8 mouse cellular contexts compared by ENCODE assay signal in genomic region chr9:65629025-65629766, GRCm38 (mm10). TPM values are rescaled to one million over a fixed set of nuclear protein-coding genes. Genes with fewer than 3 reads are reported as not detected.
DNase-seq lines count a peak whose midpoint lies in the region; ATAC-seq lines count a peak whose summit lies in the region.

Rbpms2 (plus strand) TSS chr9:65629648.

- peak within 1 kb of the TSS; percentile 100 for H3K4me2 ChIP-seq in forebrain, embryonic 16.5 days (ENCODE audit: low read length)
- peak within 1 kb of the TSS; percentile 86 for H3K4me2 ChIP-seq in liver, embryonic 12.5 days
- peak within 1 kb of the TSS; percentile 84 for H3K4me2 ChIP-seq in neural tube, embryonic 11.5 days (ENCODE audit: low read depth)

- H3K9ac ChIP-seq in forebrain, embryonic 16.5 days (replicated peaks; ENCODE audit: low read depth, low read length), result peak within 1 kb of the TSS; percentile 57
- peak within 1 kb of the TSS; percentile 67 for H3K9ac ChIP-seq in liver, embryonic 12.5 days
- peak within 1 kb of the TSS; percentile 63 for H3K9ac ChIP-seq in neural tube, embryonic 11.5 days (ENCODE audit: low read length)

- H3K4me3 ChIP-seq in forebrain, embryonic 16.5 days (replicated peaks; ENCODE audit: low read length), result peak within 1 kb of the TSS; percentile 72
- H3K4me3 ChIP-seq in liver, embryonic 12.5 days, result peak within 1 kb of the TSS; percentile 64
- H3K4me3 ChIP-seq in neural tube, embryonic 11.5 days (ENCODE audit: low read depth, low read length), result peak within 1 kb of the TSS; percentile 53

- H3K9me3 ChIP-seq in forebrain, embryonic 16.5 days (ENCODE audit: control insufficient read depth, low read length), result no peaks in the 10 kb centered on the region
- no peaks in the 10 kb centered on the region for H3K9me3 ChIP-seq in liver, embryonic 12.5 days (replicated peaks)
- H3K9me3 ChIP-seq in neural tube, embryonic 11.5 days (ENCODE audit: control insufficient read depth, low read length), result no peaks in the 10 kb centered on the region

- peaks cover 22% of the 10 kb centered on the region for H3K4me1 ChIP-seq in forebrain, embryonic 16.5 days (replicated peaks; ENCODE audit: control insufficient read depth, insufficient read depth, low read length)
- H3K4me1 ChIP-seq in liver, embryonic 12.5 days, result peaks cover 29% of the 10 kb centered on the region
- H3K4me1 ChIP-seq in neural tube, embryonic 11.5 days (ENCODE audit: control insufficient read depth, insufficient read depth, low read length), result peaks cover 13% of the 10 kb centered on the region

- DNase-seq in adrenal gland, adult 18-20 months (ENCODE audit: low spot score in 2 of 2), result peak in 1 of 2 experiments; percentile 38
- peak; percentile 42 for DNase-seq in induced T-regulatory cell, adult 2 months (ENCODE audit: low read depth)
- DNase-seq in neural tube, embryonic 11.5 days (ENCODE audit: low spot score), result peak; percentile 46
- no peak for DNase-seq in layer of hippocampus, adult 18-20 months (ENCODE audit: low spot score in 2 of 2)

- H3K27ac ChIP-seq in forebrain, embryonic 16.5 days (ENCODE audit: low read length), result no peak within 1 kb of the TSS
- peak within 1 kb of the TSS; percentile 60; the same call in 1 of the 2 replicates for H3K27ac ChIP-seq in liver, embryonic 12.5 days
- no peak within 1 kb of the TSS for H3K27ac ChIP-seq in neural tube, embryonic 11.5 days (ENCODE audit: low read depth, low read length)

- H3K27me3 ChIP-seq in forebrain, embryonic 16.5 days (replicated peaks; ENCODE audit: control insufficient read depth, insufficient read depth, low read length), result peaks cover 25% of the 10 kb centered on the region
- peaks cover 84% of the 10 kb centered on the region for H3K27me3 ChIP-seq in liver, embryonic 12.5 days (replicated peaks)
- peaks cover 21% of the 10 kb centered on the region for H3K27me3 ChIP-seq in neural tube, embryonic 11.5 days (ENCODE audit: control insufficient read depth, insufficient read depth, low read length)

- 2% methylated on average over 38 of the region's 40 CpGs for WGBS in forebrain, embryonic 16.5 days
- 2% methylated on average over 39 of the region's 40 CpGs for WGBS in liver, embryonic 12.5 days (ENCODE audit: insufficient replicate concordance)
- WGBS in neural tube, embryonic 11.5 days, result 1% methylated on average over 36 of the region's 40 CpGs

- peak; percentile 46 for ATAC-seq in CD4-positive, CD25-positive, alpha-beta regulatory T cell, adult 4 months
- no peak for ATAC-seq in forebrain, embryonic 16.5 days
- ATAC-seq in liver, embryonic 12.5 days, result no peak
- ATAC-seq in neural tube, embryonic 11.5 days (ENCODE audit: insufficient read depth, low FRiP score, low TSS enrichment), result no peak
- no peak for ATAC-seq in cerebellum, adult (ENCODE audit: insufficient number of reproducible peaks, low FRiP score, low TSS enrichment)

- H3K36me3 ChIP-seq in forebrain, embryonic 16.5 days (ENCODE audit: control insufficient read depth, insufficient read depth), result no peaks in the 10 kb centered on the region
- H3K36me3 ChIP-seq in liver, embryonic 12.5 days, result no peaks in the 10 kb centered on the region
- H3K36me3 ChIP-seq in neural tube, embryonic 11.5 days (ENCODE audit: control insufficient read depth, insufficient read depth, low read length), result no peaks in the 10 kb centered on the region

RNA-seq across cellular contexts. Expression of gene Rbpms2, which starts in this region (rescaled TPM):
- polyA plus RNA-seq in CD4-positive, CD25-positive, alpha-beta regulatory T cell, adult 4 months (2017; shearing (Covaris generic)), result 1 to 10 TPM in 1 of 2 experiments, under 1 TPM in 1; 0.23 to 3.0 TPM
- 10 to 100 TPM; 63.3 to 89.9 TPM for total RNA-seq in adrenal gland, adult 18-20 months (2021)
- polyA plus RNA-seq in forebrain, embryonic 16.5 days (2015; fragmentation: Nextera tagmentation; extraction: Ambion mirVana), result 3.2 and 3.4 TPM in 2 replicates
- polyA plus RNA-seq in liver, embryonic 12.5 days (2016; fragmentation: Nextera tagmentation; extraction: Ambion mirVana), result 19.2 and 19.3 TPM in 2 replicates
- polyA plus RNA-seq in neural tube, embryonic 11.5 days (2014; fragmentation: Nextera tagmentation; extraction: Ambion mirVana), result 20.4 and 20.7 TPM in 2 replicates
- 1 to 10 TPM; 2.2 to 3.2 TPM for total RNA-seq in layer of hippocampus, adult 18-20 months (2021)

Comparison
In these comparisons a context has a peak if more than half of its experiments do, and no peak if none do; other contexts are left out.
1. RNA of gene Rbpms2 (total RNA-seq): 63.3 to 89.9 TPM in adrenal gland, adult 18-20 months; 2.2 to 3.2 TPM in layer of hippocampus, adult 18-20 months; every median in the first group is over 10 times any median in the second.
2. DNase-seq: peak in induced T-regulatory cell, adult 2 months (single experiment) and neural tube, embryonic 11.5 days (single experiment); none in layer of hippocampus, adult 18-20 months (0 of 2).
3. Peak in every context shown above with its lines, with median percentiles within 50 percentile points of each other: H3K4me2 ChIP-seq, H3K4me3 ChIP-seq and H3K9ac ChIP-seq.